Mouse (Mus musculus): ENCODE results near the gene Rarb. TPM values are rescaled to one million over a fixed set of nuclear protein-coding genes. Genes with fewer than 3 reads are reported as not detected.

Rarb gene
- polyA plus RNA-seq, 1 experiment from 2014 or later: 19.3 TPM

GRCm38 (mm10) chr14:16738538-16738937 lies 80.4 kb downstream of the Rarb start:
- 85% methylated on average over 1 of the region's 1 CpGs for WGBS
- no peak for ATAC-seq (replicated peaks; ENCODE audit: low FRiP score, low read depth)
- Histone ChIP-seq H3K27me3 (ENCODE audit: insufficient read depth, low read length) (no peaks in the 10 kb centered on the region), H3K36me3 (ENCODE audit: insufficient read depth, low read length) (no peaks in the 10 kb centered on the region), H3K9ac (ENCODE audit: low read depth, low read length) (no peak overlapping the region), H3K4me3 (replicated peaks; ENCODE audit: low read depth, low read length) (no peak overlapping the region), H3K4me2 (ENCODE audit: low read length) (no peak overlapping the region), H3K4me1 (replicated peaks; ENCODE audit: insufficient read depth, low read length) (0 out of 2 replicates have a peak, but pooled peaks cover 8% of the 10 kb centered on the region), H3K27ac (no peak overlapping the region), H3K9me3 (replicated peaks; ENCODE audit: low read length) (no peaks in the 10 kb centered on the region)
- TF ChIP-seq CTCF (IDR thresholded peaks at IDR 0.05; ENCODE audit: low read depth): no peak
- DNase-seq (ENCODE audit: low spot score): no peak

DNA sequence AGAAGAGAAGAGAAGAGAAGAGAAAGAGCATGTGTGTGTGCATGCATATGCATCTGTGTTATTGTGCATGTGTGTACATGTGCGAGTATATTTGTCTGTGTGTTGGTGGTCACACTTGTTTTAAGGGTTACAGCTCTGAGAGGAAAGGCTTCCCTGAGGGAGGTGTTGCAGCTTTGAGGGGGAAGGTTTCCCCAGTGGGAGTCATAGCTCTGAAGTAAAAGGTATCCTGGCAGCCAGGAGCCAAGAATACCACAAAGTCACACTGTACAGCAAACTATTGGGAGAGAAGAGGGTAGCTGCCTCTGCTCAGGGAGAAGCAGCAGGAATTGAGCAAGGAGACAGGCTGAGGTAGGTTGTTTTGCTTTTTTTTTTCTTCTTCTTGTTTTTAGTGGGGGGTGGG lies 81.2 kb downstream of the Rarb start:
- Histone ChIP-seq H3K9ac (ENCODE audit: low read depth, low read length) (no peak overlapping the region), H3K4me2 (ENCODE audit: low read length) (no peak overlapping the region), H3K27me3 (ENCODE audit: insufficient read depth, low read length) (no peaks in the 10 kb centered on the region), H3K4me3 (replicated peaks; ENCODE audit: low read depth, low read length) (no peak overlapping the region), H3K27ac (no peak overlapping the region), H3K9me3 (replicated peaks; ENCODE audit: low read length) (no peaks in the 10 kb centered on the region), H3K36me3 (ENCODE audit: insufficient read depth, low read length) (no peaks in the 10 kb centered on the region), H3K4me1 (replicated peaks; ENCODE audit: insufficient read depth, low read length) (0 out of 2 replicates have a peak, but pooled peaks cover 8% of the 10 kb centered on the region)
- WGBS: 92% methylated on average over 1 of the region's 1 CpGs
- ATAC-seq (replicated peaks; ENCODE audit: low FRiP score, low read depth): no peak
- TF ChIP-seq CTCF (IDR thresholded peaks at IDR 0.05; ENCODE audit: low read depth): no peak
- DNase-seq (ENCODE audit: low spot score): no peak

DNA sequence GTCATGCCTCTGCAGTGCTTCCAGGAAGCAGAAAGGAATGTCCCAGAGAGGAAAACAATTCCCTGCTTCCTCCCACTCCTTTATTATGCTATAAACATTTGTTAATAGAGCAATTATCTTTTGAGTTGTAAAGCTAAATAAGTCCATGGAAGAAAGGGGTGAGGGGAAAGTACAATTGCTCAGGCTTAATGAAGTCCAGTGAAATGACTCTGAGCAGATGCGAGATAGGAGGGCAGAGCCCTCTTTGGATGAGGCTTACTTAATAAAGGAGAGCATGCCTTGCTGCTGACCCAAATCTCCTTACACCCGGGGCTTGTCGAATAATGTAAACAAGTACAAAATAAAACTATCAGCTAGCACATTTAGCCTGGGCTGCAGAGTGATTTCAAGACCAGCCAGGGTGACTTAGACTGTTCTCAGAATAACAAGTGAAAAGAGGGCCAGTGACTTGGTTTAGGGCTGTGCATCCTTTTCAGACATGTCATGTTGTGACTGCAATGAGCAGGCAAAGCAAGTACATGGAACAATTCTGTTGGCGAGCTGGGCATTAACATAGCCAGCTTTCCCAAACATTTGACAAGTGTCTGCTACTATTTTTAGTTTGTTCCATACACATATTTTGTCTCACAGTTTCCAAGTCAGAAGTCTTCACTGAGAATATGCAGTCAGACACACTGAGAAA lies 83.5 kb downstream of the Rarb start:
- H3K9me3 ChIP-seq (replicated peaks; ENCODE audit: low read length): no peaks in the 10 kb centered on the region
- peak; percentile 49 for ATAC-seq (replicated peaks; ENCODE audit: low FRiP score, low read depth)
- no peak overlapping the region for H3K9ac ChIP-seq (ENCODE audit: low read depth, low read length)
- TF ChIP-seq CTCF (IDR thresholded peaks at IDR 0.05; ENCODE audit: low read depth): no peak
- H3K4me2 ChIP-seq (ENCODE audit: low read length): no peak overlapping the region
- H3K36me3 ChIP-seq (ENCODE audit: insufficient read depth, low read length): no peaks in the 10 kb centered on the region
- 0 out of 2 replicates have a peak, but pooled peaks cover 8% of the 10 kb centered on the region for H3K4me1 ChIP-seq (replicated peaks; ENCODE audit: insufficient read depth, low read length)
- 24% methylated on average over 4 of the region's 4 CpGs for WGBS
- H3K27me3 ChIP-seq (ENCODE audit: insufficient read depth, low read length): no peaks in the 10 kb centered on the region
- peak; percentile 92 for DNase-seq (ENCODE audit: low spot score)
- H3K27ac ChIP-seq: peak overlapping the region; percentile 51
- H3K4me3 ChIP-seq (replicated peaks; ENCODE audit: low read depth, low read length): no peak overlapping the region

- Histone ChIP-seq H3K9me3 (replicated peaks; ENCODE audit: low read length) (no peaks in the 10 kb centered on the region), H3K27me3 (ENCODE audit: insufficient read depth, low read length) (no peaks in the 10 kb centered on the region), H3K4me3 (replicated peaks; ENCODE audit: low read depth, low read length) (no peak overlapping the region), H3K9ac (ENCODE audit: low read depth, low read length) (no peak overlapping the region), H3K27ac (0 out of 2 replicates have a peak overlapping the region, but pooled peaks have one; percentile 5), H3K4me2 (ENCODE audit: low read length) (no peak overlapping the region), H3K36me3 (ENCODE audit: insufficient read depth, low read length) (no peaks in the 10 kb centered on the region), H3K4me1 (replicated peaks; ENCODE audit: insufficient read depth, low read length) (0 out of 2 replicates have a peak, but pooled peaks cover 8% of the 10 kb centered on the region)
- WGBS: 14% methylated on average over 9 of the region's 9 CpGs
- peak; percentile 57 for DNase-seq (ENCODE audit: low spot score)
- ATAC-seq (replicated peaks; ENCODE audit: low FRiP score, low read depth): no peak; the same call in 1 of the 2 replicates
- TF ChIP-seq CTCF (IDR thresholded peaks at IDR 0.05; ENCODE audit: low read depth): no peak
Measured at GRCm38 (mm10) chr14:16733595-16734298, 85.2 kb downstream of the Rarb start.

DNA sequence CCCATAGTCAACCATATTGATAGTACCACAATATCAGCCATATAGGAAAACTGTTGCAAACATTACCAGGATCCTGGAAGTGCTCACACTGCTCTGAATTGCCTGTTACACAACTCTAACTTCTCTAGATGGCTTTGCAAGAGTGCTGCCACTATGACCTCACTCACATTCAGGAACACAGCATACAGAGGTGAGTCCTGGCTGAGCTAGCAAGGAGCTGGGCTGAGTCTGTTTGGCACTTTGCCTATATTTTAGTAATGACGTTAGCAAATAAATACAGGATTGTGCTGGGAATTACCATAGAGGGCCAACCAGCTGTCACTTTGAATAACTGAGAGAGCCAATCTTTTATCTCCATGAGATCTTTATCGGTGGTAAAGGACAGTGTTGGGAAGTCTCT lies 86.9 kb downstream of the Rarb start:
- H3K4me2 ChIP-seq (ENCODE audit: low read length): no peak overlapping the region
- no peak for TF ChIP-seq CTCF (IDR thresholded peaks at IDR 0.05; ENCODE audit: low read depth)
- 56% methylated on average over 2 of the region's 2 CpGs for WGBS
- H3K27me3 ChIP-seq (ENCODE audit: insufficient read depth, low read length): no peaks in the 10 kb centered on the region
- DNase-seq (ENCODE audit: low spot score): no peak
- H3K36me3 ChIP-seq (ENCODE audit: insufficient read depth, low read length): no peaks in the 10 kb centered on the region
- no peaks in the 10 kb centered on the region for H3K9me3 ChIP-seq (replicated peaks; ENCODE audit: low read length)
- no peak overlapping the region for H3K4me3 ChIP-seq (replicated peaks; ENCODE audit: low read depth, low read length)
- 0 out of 2 replicates have a peak, but pooled peaks have one; percentile 22 for ATAC-seq (replicated peaks; ENCODE audit: low FRiP score, low read depth)
- H3K9ac ChIP-seq (ENCODE audit: low read depth, low read length): no peak overlapping the region
- H3K27ac ChIP-seq: no peak overlapping the region
- H3K4me1 ChIP-seq (replicated peaks; ENCODE audit: insufficient read depth, low read length): 0 out of 2 replicates have a peak, but pooled peaks cover 8% of the 10 kb centered on the region

DNA sequence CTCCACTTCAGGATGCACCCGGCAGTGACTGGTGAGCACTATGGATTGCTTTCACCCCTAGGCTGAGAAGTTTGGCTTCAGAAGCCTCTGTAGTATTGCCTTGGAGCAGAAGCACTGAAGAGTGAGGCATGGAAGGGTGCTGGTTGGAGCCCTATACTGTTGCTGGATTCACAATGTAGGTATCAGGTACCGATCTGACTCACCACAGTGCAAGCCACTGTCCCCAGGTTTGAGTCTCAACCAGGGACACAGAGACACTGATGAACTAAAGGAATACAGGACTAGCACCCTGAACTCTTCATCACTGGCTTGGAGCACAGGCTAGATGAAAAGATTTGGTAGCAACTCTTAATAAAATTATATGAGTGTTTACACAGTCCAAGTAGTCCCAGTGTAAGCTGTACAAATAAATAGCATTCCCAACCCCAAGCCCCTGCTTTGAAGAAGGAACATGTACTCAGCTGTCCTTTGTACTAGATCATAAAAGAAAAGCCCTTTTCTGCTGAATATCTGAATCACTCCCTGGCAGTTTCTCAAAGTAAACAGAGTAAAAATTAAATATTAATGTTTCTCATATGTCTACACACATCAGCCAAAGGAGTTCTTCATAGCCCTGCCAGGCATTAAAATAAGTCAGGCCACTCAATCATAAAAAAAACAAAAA lies 90.6 kb downstream of the Rarb start:
- Histone ChIP-seq H3K36me3 (ENCODE audit: insufficient read depth, low read length) (no peaks in the 10 kb centered on the region), H3K27me3 (ENCODE audit: insufficient read depth, low read length) (no peaks in the 10 kb centered on the region), H3K9ac (ENCODE audit: low read depth, low read length) (no peak overlapping the region), H3K4me3 (replicated peaks; ENCODE audit: low read depth, low read length) (no peak overlapping the region), H3K9me3 (replicated peaks; ENCODE audit: low read length) (no peaks in the 10 kb centered on the region), H3K27ac (no peak overlapping the region), H3K4me2 (ENCODE audit: low read length) (no peak overlapping the region), H3K4me1 (replicated peaks; ENCODE audit: insufficient read depth, low read length) (no peaks in the 10 kb centered on the region)
- DNase-seq (ENCODE audit: low spot score): peak; percentile 83
- TF ChIP-seq CTCF (IDR thresholded peaks at IDR 0.05; ENCODE audit: low read depth): no peak
- 89% methylated on average over 2 of the region's 2 CpGs for WGBS
- peak; percentile 68; the same call in 1 of the 2 replicates for ATAC-seq (replicated peaks; ENCODE audit: low FRiP score, low read depth)
